Mouse (Mus musculus): ENCODE data around the gene Trpv6.

DNA sequence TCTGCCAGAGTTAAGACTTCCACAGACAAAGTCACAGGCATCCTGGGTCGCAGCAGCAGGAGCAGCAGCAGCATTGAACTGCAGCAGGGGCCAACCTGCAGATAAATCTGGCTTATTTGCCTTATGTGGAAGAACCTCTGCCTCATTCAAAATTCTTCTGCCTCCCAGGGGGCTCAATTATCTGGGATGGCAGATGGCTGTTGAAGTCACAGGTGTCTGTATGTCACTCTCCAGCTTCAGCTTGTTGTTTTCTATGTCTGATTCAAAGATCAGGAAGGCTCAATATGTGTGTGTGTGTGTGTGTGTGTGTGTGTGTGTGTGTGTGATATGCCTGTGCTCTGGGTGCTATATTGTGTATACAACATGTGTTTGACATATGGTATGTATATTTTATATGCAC, 1.2 kb upstream of the Trpv6 start:
- TF ChIP-seq CTCF (IDR thresholded peaks at IDR 0.05; ENCODE audit: insufficient read depth, low read depth, low read length) (no peak), POLR2A (IDR thresholded peaks at IDR 0.05; ENCODE audit: insufficient read depth, low read depth, low read length) (no peak)
